Mouse (Mus musculus) 416B (cell line): ENCODE measurements around the gene Rps3.

Source experiments
- DNase-seq: peaks from one replicate; pipeline ENCODE4 v3.0.0; 2011; ENCODE audit warnings: low read depth

Gene Rps3

GRCm38 (mm10) chr7:99483271-99483923 lies at the start of gene Rps3:
Gene Rps3, minus strand, starts transcription at chr7:99483738.
- DNase-seq, result peak; percentile 99

- DNase-seq, result no peak
These were observed 49.0 kb upstream of the Rps3 start for GRCm38 (mm10) chr7:99532526-99532925.

- DNase-seq, result peak; percentile 52
These were observed 48.0 kb upstream of the Rps3 start for GRCm38 (mm10) chr7:99531408-99531970.

DNA sequence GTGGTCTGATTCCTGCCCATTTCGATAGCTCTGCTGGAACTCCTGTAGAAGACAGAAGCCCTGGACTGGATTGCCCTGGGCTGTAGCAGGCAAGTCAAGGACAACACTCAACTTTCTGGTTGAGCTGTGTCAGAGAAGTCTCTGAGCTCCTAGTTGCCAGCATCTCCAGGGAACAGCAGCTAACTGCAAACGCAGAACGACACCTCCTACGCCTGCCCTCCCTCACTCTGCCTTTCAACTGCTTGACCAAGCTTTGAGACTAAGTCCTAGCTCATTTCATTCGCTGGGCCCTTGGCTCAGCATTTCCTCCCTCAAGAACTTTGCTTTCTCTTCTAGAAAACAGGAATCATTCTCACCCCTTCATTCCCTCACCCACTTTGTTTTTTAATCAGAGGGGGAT lies 45.9 kb upstream of the Rps3 start:
- DNase-seq, result no peak

DNA sequence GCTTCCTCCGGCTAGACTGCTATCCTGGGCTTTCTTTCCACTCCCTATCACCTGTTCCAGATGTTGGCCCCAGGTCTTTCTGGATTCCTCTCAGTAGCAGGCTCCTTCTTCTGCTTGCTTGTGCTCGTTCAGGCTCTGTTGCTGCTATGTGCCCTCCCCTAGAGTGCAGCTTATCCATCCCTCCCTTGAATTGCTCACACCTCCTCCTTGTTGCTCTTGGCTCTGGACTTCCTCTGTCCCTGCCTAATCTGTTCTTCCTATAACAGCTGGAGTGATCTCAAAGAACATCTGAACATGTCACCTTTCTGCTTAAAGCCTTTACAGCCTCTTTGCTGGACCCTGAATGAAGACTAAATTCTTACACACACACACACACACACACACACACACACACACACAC lies 45.0 kb upstream of the Rps3 start:
- DNase-seq, result no peak

DNA sequence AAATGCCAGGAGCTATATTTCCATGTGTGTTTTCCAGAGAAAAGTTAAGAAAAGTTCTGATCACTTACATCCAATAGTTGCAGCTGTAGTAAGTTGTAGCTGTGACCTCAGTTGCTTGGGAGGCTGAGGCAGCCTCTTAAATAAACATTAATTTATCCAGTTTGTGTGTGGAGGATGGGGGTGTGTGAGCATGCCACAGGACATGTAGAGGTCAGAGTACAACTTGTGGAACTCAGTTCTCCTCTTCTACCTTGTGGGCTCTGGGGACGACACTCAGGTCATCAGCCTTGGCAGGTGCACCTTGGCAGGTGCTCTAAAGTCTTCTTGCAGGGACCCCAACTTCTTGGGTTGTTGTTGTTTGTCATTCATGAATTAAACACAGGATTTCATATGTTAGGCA lies 40.3 kb upstream of the Rps3 start:
- no peak for DNase-seq

GRCm38 (mm10) chr7:99523121-99523520 lies 39.6 kb upstream of the Rps3 start:
- no peak for DNase-seq

- peak; percentile 57 for DNase-seq
These were observed 35.6 kb upstream of the Rps3 start for GRCm38 (mm10) chr7:99518954-99519644.

GRCm38 (mm10) chr7:99516814-99517157 lies 33.2 kb upstream of the Rps3 start:
- DNase-seq, result no peak

DNA sequence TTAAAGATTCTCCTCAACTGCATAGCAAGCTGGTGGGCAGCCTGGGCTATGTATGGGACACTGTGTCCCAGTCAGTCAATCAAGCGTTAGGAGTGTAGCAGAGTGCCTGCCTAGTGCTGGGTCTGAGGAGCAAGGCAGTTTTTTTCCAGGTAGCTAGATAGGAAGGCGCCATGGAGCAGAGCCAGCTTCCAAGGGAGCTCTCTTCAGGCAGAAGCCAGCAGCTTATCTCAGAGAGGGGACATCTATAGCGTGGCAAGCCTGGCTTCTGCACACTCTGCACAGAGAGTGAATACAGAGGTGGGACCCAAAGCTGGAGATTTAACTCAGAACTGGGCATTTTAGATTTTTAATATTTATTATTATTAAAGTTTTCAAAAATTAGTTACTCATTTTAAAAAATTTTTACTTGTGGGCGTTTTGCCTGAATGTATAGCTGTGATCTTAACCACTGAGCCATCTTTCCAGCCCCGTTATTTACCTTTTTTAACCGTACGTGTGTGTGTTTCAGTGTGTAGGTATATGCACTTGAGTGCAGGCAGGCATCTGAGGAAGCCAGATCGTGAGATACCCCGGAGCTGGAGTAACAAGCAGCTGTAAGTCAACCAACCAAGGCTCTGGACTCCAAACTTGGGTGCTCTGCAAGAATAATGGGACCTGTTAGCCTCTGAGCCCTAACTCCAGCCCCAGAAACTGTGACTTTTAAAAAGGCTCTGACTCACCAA lies 32.7 kb upstream of the Rps3 start:
- no peak for DNase-seq

DNA sequence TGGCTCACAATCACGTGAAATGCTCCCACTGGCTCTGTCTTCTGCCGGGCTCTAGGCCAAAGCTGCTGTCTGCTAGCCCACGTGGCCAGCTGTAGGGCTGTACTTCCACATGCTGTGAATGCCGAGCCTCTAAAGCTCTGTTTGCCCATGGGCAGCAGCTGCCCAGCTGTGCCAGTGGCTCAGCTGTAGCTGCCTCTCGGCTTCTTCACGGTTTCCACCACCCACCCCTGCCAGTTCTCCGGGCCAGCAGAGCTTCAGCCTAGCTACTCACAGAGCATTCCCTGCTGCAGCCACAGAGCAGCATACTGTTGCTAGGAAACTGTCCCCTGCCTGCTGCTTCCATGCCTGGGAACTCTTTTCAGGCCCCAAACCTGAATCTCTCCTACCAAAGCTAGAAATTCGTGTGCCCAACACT lies 26.6 kb upstream of the Rps3 start:
- no peak for DNase-seq

DNA sequence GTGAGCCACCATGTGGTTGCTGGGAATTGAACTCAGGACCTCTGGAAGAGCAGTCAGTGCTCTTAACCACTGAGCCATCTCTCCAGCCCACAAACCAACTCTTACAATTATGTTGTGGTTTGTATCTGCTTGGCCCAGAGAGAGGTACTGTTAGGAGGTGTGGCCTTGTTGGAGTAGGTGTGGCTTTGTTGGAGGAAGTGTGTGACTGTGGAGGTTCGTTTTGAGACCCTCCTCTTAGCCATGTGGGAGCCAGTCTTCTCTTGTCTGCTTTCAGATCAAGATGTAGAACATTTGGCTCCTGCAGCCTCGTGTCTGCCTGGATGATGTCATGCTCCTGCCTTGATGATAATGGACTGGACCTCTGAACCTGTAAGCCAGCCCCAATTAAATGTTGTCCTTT lies 24.6 kb upstream of the Rps3 start:
- peak; percentile 71 for DNase-seq

DNA sequence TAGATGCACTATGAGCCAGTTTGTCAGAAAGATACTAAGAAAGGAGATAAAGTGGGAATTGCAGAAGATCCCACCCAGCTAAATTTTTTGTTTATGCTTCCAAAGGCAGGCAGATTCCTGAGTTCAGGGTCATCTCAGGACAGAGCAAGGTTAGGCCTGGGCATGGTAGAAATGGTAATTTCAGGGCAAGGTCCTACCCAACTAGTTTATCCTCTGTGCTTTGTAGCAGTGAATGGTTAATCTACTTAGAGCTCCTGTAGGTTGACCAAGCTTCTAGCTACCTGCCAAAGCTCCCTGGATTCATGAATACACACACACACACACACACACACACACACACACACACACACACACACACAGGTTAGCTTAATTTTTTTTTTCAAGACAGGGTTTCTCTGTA lies 21.0 kb upstream of the Rps3 start:
- DNase-seq, result no peak

DNA sequence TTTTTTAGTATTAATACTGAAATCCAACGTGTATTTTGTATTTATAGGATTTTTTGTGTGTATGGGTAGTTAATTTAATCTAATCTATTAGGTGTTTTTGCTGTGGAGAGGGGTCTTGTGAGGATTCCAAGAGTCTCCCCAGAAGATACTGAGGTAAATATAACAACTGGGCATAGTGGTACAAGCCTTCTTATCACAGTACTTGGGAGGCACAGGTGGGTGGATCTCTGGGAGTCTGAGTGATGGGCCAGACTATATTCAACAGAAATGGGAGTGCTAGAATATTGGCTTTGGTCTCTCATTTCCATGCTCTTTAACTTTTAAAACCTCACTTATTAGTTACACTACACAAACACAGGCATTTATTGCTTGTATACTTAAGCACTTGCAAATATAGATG lies 17.6 kb upstream of the Rps3 start:
- no peak for DNase-seq

GRCm38 (mm10) chr7:99500655-99501054 lies 17.1 kb upstream of the Rps3 start:
- no peak for DNase-seq

- DNase-seq, result peak; percentile 82
These were observed 16.7 kb upstream of the Rps3 start for GRCm38 (mm10) chr7:99500201-99500600.

DNA sequence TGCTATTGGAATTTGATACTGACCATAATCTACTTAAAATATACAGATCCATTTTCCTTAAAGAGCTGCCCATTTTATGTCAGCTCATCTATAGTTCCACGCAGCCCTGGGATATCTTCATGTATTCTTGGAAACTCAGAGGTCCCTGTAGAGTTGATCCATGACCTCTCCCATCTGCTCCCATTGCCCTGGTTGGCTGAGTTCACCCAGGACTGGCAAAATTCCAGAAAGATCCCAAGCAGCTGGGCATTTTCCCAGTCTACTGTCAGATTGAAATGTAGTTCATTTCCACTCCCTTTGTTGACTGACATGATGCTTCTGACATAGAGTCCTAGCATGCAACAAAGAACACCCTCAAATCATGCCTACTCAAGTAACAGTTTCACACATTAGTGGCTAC lies 15.6 kb upstream of the Rps3 start:
- DNase-seq, result no peak

GRCm38 (mm10) chr7:99489708-99490107 lies 6.2 kb upstream of the Rps3 start:
- no peak for DNase-seq

GRCm38 (mm10) chr7:99484679-99485078 lies 1.1 kb upstream of the Rps3 start:
- no peak for DNase-seq

DNA sequence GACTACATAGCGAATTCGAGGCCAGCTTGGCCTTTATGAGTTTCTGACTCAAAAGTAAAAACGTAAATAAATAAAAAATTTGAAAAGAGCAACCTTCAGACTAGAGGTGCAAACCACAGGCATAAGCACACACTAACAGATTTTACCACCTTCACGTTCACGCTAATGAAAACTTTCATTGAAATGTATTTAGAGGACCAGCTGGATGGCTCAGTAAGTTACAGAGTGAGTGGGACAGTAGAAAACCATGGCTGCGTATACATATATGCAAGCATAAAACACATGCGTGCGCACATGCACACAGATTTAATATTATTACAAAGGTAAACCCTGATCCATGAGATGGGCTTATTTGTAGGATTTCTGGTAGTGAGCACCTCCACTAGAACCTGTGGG lies 384 bp upstream of the Rps3 start:
- DNase-seq, result no peak

GRCm38 (mm10) chr7:99482637-99483036 lies 901 bp downstream of the Rps3 start:
- peak; percentile 48 for DNase-seq

DNA sequence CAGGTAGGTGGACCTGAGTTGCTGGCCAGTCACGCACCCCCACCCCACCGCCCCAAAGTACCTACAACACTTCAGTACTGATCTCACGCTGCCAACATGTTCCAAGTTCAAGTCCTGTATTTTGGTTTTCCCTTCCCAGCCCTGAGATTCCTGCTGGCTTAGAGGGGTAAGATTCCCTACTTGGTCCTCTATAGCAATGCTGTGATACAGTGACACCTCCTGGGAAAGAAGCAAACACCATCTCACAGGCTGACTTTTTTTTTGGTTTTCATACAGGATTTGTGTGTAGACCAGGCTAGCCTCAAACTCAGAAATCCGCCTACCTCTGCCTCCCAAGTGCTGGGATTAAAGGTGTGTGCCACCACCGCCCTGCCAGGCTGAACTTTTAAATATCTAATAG lies 6.3 kb downstream of the Rps3 start:
- DNase-seq, result no peak

DNA sequence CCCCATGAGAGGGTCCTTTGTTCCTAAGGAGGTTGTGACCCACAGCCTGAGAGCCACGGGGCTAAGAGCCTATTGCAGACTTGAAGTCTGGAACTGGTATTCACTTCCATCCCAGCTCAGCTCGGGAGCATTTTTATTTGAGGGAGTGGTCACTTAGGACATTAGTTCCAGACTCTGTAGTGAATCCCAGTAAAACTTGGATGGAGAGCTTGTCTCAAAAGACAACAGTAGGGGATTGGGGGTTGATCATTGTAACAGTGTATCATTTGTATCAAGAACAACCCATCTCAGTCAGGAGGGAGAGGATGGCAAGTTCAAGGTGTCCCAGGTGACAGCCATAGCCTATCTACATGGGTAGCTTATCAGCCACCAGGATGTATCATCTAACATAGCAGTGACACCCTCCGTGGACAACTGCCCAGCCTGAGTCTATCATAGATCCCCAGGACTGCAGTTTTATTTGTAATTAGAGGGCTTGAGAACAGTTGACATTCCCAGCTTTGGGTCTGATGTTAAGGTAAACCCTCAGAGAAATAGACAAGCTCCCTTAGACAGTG lies 6.9 kb downstream of the Rps3 start:
- no peak for DNase-seq
